Mouse (Mus musculus) ES-CJ7 (cell line): ENCODE data around the gene D11Wsu47e.

Experiments
- DNase-seq: peaks from one replicate; pipeline ENCODE4 v3.0.0; 2011; ENCODE audit warnings: low read depth, low spot score

The D11Wsu47e gene

DNA sequence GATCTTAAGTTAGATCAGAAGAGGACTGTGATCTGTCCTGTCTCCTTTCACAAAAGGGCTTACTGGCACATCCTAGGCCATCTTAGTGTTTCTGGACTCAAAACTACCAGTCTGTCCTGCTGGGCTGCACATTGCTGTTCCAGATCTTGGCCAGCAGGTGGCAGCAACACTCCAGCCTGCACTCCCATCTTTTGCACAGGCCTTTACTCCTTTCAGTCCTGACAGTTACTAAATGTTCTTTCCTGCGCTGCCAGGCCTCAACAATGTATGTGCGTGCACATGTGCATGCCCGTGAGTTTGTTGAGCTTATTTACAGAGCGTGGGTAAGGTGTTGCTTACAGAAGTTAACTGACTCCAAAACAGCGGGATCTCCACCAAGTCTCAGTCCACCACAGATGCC is 19.5 kb downstream of the D11Wsu47e start:
- DNase-seq = peak; percentile 74

DNA sequence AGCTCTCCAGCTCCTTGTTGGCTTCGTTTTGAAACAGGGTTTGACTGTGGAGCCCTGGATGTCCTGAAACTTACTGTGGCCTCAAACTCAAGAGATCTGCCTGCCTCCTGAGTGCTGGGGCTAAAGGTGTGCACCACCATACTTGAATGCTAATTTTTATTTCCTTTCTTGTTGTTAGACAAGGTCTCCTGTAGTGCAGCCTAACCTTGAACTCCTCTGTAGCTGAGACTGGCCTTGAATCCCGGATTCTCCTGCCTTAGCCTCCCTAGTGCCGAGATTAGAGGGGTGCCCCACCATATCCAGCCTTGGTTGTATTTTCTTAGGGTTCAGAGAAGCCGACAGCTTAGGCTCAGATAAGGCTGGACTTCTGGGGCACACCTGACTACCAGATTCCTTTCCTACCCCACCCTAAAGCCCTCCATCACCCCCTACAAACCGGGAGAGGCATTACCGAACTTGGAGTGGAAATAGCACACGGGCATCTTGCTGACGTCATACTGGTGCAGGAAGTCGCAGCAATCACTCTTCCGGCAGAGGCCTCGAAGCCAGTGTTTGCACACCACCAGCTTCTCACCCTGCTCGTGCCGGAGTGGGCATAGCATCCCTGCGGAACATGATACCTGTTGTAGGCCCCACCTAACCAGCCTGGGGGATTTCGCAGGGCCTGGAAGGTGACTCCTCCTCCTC is 21.9 kb downstream of the D11Wsu47e start:
- DNase-seq = peak; percentile 73

DNA sequence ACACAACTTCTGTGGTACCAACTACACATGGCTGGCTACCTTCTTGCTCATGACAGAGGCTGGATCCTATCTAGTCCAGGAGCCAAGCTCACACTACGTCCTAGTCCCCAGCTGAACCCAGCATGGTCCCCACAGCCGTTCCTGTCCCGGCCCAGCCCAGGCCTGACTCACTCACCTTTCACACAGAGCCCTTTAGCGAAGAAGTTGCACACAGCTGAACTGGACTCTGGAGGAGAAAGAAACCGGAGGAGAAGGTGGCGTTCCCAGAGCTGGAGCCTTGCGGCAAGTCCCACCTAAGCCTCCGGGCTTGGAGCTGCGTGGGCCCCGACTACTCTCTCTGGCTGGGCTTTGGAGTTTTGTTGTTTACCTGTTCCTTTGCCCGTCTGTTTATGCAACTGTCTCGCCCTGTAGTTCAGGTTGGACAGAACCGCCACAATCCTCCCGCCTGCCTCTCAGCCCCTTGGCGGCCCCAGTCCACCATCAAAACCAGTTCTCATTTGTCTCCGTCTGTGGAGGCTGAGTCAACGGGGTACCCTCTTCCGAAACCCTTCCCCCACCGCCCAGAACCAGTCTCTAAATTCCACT is 24.5 kb downstream of the D11Wsu47e start:
- peak; percentile 29 for DNase-seq

DNA sequence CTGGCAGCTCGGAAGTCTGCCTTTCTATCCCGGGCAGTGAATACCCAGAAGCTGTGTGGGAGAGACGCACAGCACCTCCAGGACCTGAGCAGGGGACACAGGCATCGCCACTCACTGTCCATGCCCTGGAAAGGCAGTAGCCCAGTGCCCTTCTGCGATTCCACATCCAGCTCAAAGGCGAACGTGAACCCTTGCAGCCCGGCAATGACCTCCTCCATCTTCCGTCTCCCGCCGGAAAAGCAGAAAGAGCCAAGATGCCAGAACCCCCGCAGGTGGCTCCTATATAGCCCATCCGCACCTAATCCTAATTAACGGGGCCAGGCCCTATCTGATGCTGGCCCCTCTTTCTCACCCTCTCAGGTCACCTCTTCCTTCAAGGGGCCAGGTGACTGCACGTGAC is 25.1 kb downstream of the D11Wsu47e start:
- no peak for DNase-seq

DNA sequence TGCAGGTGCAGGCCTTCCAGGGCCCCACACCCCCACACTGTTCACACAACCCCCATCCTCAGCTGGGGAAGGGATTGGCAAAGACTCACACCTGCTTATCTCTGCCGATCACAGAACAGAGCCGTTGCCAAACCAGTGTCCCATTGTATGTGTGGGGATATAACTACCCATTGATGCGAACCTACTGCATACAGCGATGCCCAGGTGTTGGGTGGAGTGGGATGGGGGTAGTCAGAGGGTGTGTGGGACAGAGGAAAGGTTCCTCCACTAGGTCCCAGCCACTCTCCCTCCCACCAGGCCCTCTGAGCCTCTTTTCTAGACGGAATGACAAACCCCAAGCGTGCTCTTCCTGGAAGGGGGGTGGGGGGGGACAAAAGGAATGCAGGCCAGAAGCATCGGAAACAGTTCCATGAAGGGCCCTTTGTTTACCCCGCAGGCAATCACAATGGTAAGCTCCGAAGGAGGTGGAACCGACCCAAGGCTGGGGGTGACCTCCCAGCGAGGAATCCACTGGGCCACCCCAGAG is 25.6 kb downstream of the D11Wsu47e start, which contains the start of gene Cpsf4l:
Cpsf4l (minus strand) TSS at position 287 of the 526 bp plus-strand sequence.
- peak; percentile 97 for DNase-seq

DNA sequence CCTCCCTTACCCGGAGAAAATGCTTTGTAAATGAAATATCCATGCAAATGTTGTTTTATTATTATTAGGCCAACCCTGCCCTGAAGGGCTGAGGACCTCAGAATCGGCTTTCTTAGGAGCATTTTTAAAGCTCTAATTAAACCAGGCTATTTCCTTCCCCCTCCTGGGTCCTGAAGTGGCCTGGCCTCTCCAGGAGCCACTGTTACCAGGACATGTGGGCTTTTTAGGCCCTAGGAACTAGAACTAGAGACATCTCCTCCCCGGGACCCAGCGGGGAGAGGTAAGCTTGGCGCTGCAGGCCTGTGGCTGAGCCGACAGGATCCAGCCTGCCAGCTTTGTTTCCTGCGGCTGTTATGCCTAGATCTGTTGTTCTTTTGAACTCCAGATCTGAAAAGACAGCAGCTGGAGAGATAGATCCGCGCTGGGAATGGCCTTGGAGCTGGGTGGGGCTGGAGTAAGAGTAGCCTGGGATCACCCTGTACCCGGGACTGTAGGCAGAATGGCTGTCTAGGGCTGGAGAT is 26.1 kb downstream of the D11Wsu47e start:
- DNase-seq = peak; percentile 96

DNA sequence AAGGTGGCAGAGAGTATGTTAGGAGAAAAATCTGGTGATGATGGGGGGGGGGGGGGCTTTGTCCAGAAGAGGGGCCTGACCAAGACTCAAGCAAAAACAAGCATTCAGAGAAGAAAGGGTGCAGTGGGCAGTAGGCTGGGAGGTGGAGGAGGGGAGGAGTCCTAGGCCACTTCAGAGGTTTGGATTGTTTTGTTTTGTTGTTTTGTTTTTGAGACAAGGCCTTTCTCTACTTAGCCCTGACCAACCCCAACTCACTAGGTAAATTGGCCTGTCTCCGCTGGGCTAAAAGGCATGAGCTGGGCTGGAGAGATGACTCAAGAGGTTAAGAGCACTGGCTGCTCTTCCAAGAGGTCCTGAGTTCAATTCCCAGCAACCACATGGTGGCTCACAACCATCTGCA is 26.8 kb downstream of the D11Wsu47e start:
- DNase-seq = peak; percentile 79

DNA sequence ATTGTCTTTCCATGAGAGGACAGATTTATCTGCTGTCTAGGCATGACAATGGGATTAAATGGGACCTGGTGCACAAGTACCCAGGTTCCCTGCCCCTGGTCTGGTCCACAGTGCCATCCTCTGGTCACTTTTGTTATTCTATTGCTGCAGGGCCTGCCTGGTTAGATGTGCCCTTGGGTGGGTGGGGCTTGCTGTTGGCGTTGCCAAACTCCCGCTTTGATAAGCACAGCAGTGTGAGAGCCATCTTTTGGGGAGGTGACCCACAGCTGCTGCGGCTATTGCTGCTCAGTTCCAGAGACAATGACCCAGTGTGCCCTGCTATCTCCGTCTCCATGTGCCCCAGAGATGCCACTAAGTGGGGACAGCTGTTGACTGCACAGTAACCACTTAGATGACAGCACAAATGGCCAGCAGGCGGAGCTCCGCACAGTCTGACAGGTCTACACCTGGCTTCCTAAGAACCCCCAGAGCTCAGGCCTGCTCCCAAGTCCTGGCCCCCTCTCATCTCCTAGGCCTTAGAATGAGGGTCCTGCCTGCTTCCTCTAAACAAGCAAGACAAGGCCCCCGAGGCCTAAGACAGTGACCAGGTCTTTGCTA is 31.0 kb downstream of the D11Wsu47e start:
- DNase-seq = peak; percentile 42

DNA sequence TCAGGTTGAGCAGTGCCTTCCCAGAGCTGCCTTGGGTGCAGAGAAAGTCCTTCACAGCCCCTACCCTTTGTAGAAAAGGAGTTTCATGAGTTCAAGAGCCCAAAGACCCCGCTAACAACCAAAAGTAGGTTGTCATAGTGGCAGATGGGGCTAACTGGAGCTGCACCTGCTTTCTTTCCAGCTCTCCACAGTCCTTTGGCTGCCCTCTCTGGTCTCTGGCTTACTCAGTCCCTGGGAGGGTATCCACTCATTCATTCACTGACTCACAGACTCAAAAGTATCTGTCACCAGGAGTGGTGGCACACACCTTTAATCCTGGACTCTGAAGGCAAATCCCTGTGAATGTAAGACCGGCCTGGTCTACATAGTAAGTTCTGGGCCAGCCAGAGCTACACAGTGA is 31.9 kb downstream of the D11Wsu47e start:
- DNase-seq = no peak

DNA sequence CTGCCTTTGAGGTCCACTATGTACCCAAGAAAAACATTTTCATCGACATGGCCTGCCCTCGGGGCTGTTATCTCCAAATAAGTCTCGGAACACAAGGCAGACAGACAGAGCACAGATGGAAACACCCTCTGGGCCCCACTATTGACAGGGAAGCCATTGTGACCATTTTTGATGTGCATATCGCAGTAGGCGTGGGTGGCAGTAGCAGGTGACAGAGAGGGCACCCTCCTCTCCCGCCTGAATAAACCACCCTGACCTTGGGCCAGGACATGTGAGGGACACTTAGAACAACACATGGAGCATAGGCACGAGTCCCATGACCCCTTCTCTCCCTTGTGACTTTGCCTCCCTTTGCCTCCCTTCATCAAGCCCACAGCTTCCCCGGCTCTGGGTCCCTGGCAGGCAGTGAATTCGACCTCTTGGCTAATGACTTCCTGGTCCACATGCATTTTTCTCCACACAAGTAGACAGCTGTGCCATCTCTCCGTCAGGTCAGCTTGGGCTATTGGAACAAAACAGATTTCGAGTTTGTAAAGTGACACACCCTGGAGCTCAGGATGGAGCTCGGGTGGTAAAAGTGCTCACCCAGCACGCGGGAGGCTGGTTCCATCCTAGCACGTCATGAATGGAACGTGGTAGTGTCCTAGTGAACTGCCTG is 33.7 kb downstream of the D11Wsu47e start:
- no peak for DNase-seq

DNA sequence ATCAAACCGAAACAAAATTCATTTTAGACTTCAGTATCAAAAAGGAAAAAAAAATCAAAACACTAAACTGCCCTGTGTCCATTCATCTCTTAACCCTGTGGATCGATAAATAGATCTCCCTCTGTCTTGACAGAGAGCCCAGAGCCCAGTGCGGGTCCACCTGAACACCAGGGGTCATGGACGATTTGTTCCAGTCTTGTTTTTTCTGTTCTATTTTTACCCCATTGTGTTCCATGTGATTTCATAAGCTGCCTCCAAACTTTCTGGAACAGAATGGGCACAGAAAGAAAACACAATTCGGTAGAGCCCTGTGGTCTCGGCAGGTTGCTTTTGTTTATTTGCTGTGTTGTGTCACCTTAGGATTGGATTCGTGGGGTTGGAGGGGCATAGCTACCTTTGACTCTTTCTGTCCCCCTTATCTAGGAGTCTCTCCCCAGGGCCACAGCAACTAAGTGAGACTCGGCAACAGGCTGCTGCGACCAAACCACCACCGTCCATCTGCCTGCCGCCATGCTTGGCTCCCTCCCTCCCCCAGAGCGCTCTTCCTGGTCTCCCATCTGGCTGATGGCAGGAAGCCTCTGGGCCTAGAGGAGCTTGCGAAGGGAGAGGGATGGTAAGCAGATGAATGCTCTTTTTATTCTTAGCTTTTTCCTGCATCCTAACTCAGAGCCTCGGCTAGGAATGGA is 38.3 kb downstream of the D11Wsu47e start:
- no peak for DNase-seq

DNA sequence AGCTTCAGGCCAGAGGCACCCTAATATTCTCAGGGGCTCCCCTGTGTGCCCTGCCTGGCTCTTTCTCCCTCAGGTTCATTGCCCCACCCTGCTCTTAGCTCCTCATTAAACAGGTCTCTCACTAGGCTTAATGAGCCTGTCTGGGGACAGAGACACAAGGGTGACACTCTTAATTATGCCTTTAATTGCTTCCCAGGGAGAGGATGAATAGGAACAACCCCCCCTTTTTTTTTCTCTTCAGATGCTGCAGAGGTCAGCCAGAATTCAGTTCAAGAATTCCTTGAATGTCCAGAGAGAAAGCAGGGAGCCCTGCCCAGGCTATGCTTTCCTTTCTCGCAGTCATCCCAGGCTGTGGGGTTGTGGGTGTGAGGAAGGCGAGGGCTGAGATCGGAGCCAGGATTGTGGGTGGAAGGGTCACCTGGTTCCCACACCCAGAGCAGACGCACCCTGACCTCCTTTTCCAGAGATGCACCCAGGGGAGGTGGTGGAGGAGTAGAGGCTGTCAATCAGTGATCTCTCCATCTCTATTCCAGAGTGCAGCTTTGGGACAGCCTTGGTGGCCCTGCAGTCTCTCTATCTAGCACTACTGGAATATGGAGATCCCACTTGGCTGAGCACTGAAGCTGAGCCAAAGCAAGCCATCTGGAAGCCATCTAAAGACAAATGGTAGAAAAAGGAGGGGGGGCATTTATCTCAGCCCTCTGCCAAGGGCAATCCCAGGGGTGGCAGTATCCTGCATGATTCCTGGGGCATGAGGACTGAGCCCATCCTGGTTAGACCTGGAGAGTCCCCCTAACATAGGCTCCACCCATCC is 41.2 kb downstream of the D11Wsu47e start:
- DNase-seq = no peak

DNA sequence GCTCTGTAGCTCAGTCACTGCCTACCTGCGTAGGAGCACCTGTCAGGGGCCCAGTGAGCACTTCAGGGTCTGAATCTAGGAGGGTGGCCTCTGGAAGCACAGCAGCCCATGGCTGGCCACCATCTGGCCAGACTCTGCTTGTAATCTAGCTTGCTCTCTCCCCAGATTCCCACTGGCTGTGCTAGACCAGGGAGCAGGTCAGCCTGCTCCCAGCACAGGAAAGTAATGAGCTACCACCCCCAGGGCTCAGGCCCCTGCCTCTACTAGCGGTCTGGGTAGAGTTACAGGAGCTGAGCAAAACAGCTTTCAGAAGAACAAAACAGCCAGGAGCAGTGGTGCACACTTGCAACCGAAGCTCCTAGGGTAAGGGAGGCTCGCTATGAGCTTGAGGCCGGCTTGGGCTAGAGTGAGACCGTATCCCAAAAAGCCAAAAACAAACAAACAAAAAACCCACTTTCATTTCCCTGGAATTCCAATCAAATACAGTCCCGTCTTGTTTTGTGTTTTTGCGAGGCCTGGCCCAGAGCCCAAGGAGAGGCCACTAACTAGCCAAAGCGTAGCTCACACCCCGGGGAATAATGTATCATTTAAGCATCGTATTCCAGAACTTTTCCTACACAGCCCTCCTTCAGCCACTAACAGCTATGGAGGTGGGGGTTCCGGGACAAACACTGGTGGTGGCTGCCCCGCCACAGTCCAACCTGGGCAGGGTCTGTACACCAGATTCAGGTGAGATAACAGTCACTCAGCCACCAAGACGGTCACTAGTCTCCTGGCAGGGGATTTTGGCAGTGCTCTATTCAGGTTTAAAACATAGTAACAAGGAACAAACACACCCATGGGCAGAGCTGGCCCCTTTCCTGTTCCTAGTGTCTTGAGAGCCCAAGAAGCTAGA is 43.0 kb downstream of the D11Wsu47e start:
- no peak for DNase-seq

DNA sequence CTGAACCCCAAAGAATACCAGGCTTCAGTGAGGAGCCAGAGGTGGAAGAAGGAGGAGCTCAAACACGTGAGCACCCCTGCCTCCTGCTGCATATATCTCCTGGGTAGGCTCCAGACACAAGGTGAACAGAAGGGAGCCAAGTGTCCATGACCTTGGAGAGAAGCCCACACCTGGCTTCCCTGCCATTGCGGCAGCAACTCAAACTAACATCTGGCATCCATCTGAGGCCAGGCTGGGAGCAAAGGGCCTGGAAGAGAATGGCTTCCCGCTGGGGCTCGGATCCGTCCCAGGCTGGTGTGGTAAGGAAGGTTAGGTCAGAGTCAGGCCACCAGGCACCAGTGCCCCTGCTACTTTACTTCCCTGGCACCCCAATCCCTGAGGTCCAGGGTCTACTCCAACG is 43.8 kb downstream of the D11Wsu47e start:
- DNase-seq = no peak

DNA sequence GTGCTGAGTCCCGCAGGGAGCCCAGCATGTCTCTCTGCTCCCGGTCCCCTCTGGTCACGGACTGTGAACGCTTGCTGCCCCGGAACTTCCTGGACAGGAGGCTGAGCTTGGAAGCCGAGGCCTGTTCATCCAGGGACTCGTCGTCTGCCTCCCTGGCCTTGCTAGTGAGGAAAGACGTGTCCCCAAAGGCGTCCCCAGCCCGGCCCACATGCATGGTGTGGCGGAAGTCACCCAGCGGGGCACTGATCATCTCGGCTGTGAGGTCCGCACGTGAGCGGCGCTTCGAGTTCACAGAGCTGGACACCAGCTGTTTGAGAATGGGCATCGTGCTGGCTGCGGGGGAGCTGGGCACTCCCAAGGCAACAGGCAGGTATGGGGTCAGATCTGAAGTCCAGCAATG is 45.0 kb downstream of the D11Wsu47e start:
- no peak for DNase-seq

DNA sequence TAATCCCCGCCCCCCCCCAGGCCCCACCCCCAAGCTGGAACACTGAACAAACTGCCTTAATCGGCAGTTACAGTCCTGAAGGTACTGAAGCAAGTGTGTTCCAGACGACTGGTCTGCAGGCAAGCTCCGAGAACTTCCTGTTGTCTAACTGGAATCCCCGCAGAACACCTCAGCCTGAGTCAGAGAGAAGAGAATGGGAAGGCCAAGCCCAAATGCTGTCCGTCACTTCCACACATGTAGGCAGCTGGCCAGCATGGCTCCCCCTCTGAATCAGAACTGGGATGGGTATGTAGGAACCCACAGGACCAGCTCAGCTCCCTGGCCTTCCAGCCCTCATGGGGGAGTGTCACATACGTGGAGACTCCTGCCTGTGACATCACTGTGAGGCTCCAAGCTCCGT is 45.7 kb downstream of the D11Wsu47e start:
- DNase-seq = no peak

DNA sequence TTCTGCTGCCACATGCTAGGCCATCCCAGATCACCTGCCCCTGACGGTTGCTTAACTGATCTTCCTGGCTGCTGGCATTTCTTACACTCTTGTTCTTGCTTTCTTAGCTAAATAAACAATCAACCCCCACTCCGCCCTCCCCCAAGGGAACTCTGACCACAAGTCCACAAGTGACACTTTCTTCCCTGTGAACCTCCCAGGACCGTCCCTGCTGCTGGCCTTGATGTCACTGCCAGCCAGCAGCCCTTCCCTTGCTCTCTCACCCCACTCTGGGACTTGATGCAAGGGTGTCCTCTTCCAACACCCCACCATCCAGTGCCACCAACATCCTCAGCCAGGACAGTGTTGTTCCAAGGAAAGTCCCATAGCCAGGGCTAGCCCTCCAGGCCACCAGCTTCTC is 46.7 kb downstream of the D11Wsu47e start:
- no peak for DNase-seq

DNA sequence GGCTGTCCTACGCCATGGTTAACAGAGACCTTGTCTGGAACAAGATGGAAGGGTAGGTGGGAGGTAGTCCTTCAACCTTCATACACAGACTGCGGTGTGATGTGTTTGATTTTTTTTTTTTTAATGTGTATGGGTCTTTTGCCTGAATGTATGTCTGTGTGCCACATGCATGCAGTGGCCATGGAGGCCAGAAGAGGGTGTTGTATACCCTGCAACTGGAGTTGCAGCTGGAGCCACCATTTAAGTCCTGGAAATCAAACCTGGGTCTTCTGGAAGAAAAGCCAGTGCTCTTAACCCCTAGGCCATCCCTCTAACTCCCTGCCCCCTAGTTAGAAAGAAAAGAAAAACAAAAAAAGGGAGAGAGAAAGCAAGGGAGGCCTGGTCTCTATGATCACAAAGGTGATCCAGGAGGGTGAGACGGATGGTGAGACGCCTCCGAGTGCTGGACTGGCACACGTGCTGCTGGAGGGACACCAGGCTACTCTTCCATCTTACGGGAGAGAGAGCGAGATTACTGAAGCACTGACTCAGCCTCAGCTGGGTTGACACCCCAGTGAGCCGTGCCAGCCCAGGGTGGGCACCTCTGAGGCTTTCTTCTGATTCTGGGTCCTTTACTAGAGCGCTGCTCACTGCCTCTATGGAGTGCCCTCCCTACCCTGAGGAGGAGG is 47.9 kb downstream of the D11Wsu47e start:
- DNase-seq = no peak
